Mouse (Mus musculus) kidney, embryonic 16.5 days (tissue): Measurements from ENCODE around the gene Adgrg5. TPM values are rescaled to one million over a fixed set of nuclear protein-coding genes. Genes with fewer than 3 reads are reported as not detected.

Source experiments
- ATAC-seq: fragments of 200-750 bp; cut with Nextera tagmentation; 2 replicates; pipeline ENCODE4 v1.8.0; 2017; ENCODE audit warnings: moderate TSS enrichment; ENCODE audit not compliant: low FRiP score, low TSS enrichment
- H3K27ac ChIP-seq: fragments of 300-500 bp; sonication (generic); 2 replicates; pipeline ENCODE4 v1.5.1; 2014; ENCODE audit warnings: low read length
- H3K27me3 ChIP-seq: fragments of 300-500 bp; sonication (generic); 2 replicates; pipeline ENCODE4 v1.6.1; 2014; ENCODE audit warnings: low read length, control low read depth, mixed read lengths; ENCODE audit not compliant: insufficient read depth
- H3K36me3 ChIP-seq: fragments of 300-500 bp; sonication (generic); 2 replicates; pipeline ENCODE4 v1.6.1; 2014; ENCODE audit warnings: low read length, control low read depth, mixed read lengths; ENCODE audit not compliant: insufficient read depth
- H3K4me1 ChIP-seq: fragments of 300-500 bp; sonication (generic); 2 replicates; pipeline ENCODE4 v1.6.1; 2014; ENCODE audit warnings: low read length, control low read depth, mixed read lengths; ENCODE audit not compliant: insufficient read depth
- H3K4me2 ChIP-seq: fragments of 300-500 bp; sonication (generic); replicated peaks from 2 replicates; pipeline ENCODE4 v1.6.1; 2014; ENCODE audit warnings: low read depth, low read length
- H3K4me3 ChIP-seq: fragments of 300-500 bp; sonication (generic); 2 replicates; pipeline ENCODE4 v1.5.1; 2014; ENCODE audit warnings: mild to moderate bottlenecking, low read length
- H3K9ac ChIP-seq: fragments of 300-500 bp; sonication (generic); replicated peaks from 2 replicates; pipeline ENCODE4 v1.6.1; 2014; ENCODE audit warnings: low read length
- H3K9me3 ChIP-seq: fragments of 300-500 bp; sonication (generic); 2 replicates; pipeline ENCODE4 v1.6.1; 2016; ENCODE audit warnings: low read length, control low read depth
- WGBS: fragments of 180-500 bp; shearing (Covaris S2); extraction: QIAGEN DNeasy Blood & Tissue Kit; methylation state at CpG from one replicate; pipeline ENCODE4 v1.1.7; 2014; 5-methylcytosine and 5-hydroxymethylcytosine counted together
- polyA plus RNA-seq: library from polyadenylated mRNA; unstranded; fragments of >200 nt; fragmentation: Nextera tagmentation; extraction: Ambion mirVana; gene quantifications from 2 replicates; pipeline ENCODE4 v1.2.1, GENCODE M21; 2015

Adgrg5 gene
- polyA plus RNA-seq, 1 experiment from 2014 or later, result 0.05 TPM

GRCm38 (mm10) chr8:94985023-94985422 is 61.5 kb downstream of the Adgrg5 start:
- no peaks in the 10 kb centered on the region for H3K9me3 ChIP-seq

GRCm38 (mm10) chr8:94986676-94987075 is 63.2 kb downstream of the Adgrg5 start:
- H3K9ac ChIP-seq, result no peak overlapping the region
- WGBS, result 54% methylated on average over 5 of the region's 5 CpGs
- no peak overlapping the region for H3K4me3 ChIP-seq
- H3K9me3 ChIP-seq, result no peaks in the 10 kb centered on the region
- H3K4me1 ChIP-seq, result peaks cover 55% of the 10 kb centered on the region
- no peaks in the 10 kb centered on the region for H3K27me3 ChIP-seq
- no peak for ATAC-seq
- no peak overlapping the region for H3K4me2 ChIP-seq
- no peaks in the 10 kb centered on the region for H3K36me3 ChIP-seq
- H3K27ac ChIP-seq, result no peak overlapping the region

More at GRCm38 (mm10) chr8:94985023-94985422, 61.5 kb downstream of the Adgrg5 start:
- H3K9ac ChIP-seq, result peak overlapping the region; percentile 51; the same call in 1 of the 2 replicates
- ATAC-seq, result no peak
- peak overlapping the region; percentile 35; the same call in 1 of the 2 replicates for H3K4me2 ChIP-seq
- H3K4me3 ChIP-seq, result no peak overlapping the region
- WGBS, result 64% methylated on average over 6 of the region's 6 CpGs
- H3K4me1 ChIP-seq, result peaks cover 57% of the 10 kb centered on the region
- no peak overlapping the region for H3K27ac ChIP-seq
- H3K27me3 ChIP-seq, result no peaks in the 10 kb centered on the region
- H3K36me3 ChIP-seq, result no peaks in the 10 kb centered on the region

GRCm38 (mm10) chr8:94987553-94987952 is 64.1 kb downstream of the Adgrg5 start:
- peaks cover 56% of the 10 kb centered on the region for H3K4me1 ChIP-seq
- H3K9me3 ChIP-seq, result no peaks in the 10 kb centered on the region
- no peak for ATAC-seq
- H3K9ac ChIP-seq, result no peak overlapping the region
- H3K4me3 ChIP-seq, result no peak overlapping the region
- no peak overlapping the region for H3K27ac ChIP-seq
- no peak overlapping the region for H3K4me2 ChIP-seq
- H3K36me3 ChIP-seq, result no peaks in the 10 kb centered on the region
- H3K27me3 ChIP-seq, result no peaks in the 10 kb centered on the region
- 76% methylated on average over 7 of the region's 7 CpGs for WGBS

DNA sequence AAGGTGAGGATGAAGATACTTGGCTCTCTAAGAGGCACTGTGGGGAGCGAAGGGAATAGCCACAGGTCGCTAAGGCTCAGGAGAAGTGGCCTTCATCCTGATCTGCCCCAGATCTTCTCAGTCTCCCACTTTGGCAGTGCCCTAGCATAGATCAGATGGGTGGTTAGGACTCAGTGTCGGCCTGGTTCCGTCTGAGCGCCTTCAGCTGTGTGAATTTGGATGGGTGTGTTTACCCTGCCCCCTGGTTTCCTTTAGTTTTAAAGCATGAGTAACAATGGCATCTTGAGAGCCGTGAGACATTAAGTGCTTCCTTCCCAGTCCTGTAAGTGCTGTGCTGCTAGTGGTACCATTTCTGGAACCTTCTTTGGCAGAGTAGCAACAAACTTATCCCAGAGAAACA is 65.1 kb downstream of the Adgrg5 start:
- H3K4me2 ChIP-seq, result no peak overlapping the region
- H3K9ac ChIP-seq, result no peak overlapping the region
- H3K36me3 ChIP-seq, result no peaks in the 10 kb centered on the region
- no peak overlapping the region for H3K4me3 ChIP-seq
- no peak overlapping the region for H3K27ac ChIP-seq
- 59% methylated on average over 6 of the region's 6 CpGs for WGBS
- no peaks in the 10 kb centered on the region for H3K9me3 ChIP-seq
- ATAC-seq, result no peak
- no peaks in the 10 kb centered on the region for H3K27me3 ChIP-seq
- H3K4me1 ChIP-seq, result peaks cover 55% of the 10 kb centered on the region

DNA sequence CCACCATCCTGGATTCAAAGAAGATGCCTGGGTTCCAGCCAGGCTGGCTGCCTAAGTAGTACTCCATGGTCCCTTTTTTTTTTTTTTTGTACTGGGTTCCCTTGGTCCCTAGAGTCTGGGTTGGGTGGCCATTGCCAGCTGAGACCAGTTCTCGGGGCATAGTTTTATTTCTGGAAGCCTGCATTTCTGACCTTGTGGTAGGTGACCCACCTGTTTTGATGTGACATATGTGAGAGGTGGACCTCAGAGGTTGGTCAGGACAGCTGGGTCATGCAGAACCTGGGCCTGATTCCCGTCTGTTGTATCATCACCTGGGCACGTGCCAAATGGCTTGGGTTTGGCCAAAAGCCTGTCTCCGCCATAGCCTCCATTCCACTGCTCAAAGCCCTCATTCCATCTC is 66.2 kb downstream of the Adgrg5 start:
- H3K9me3 ChIP-seq, result no peaks in the 10 kb centered on the region
- H3K9ac ChIP-seq, result no peak overlapping the region
- no peak for ATAC-seq
- 85% methylated on average over 4 of the region's 4 CpGs for WGBS
- H3K27me3 ChIP-seq, result no peaks in the 10 kb centered on the region
- no peak overlapping the region for H3K27ac ChIP-seq
- H3K4me2 ChIP-seq, result no peak overlapping the region
- no peaks in the 10 kb centered on the region for H3K36me3 ChIP-seq
- H3K4me1 ChIP-seq, result peaks cover 55% of the 10 kb centered on the region
- no peak overlapping the region for H3K4me3 ChIP-seq

GRCm38 (mm10) chr8:94990598-94991453 is 67.3 kb downstream of the Adgrg5 start:
- peaks cover 55% of the 10 kb centered on the region for H3K4me1 ChIP-seq
- H3K9ac ChIP-seq, result no peak overlapping the region
- no peaks in the 10 kb centered on the region for H3K36me3 ChIP-seq
- no peaks in the 10 kb centered on the region for H3K9me3 ChIP-seq
- H3K27ac ChIP-seq, result no peak overlapping the region
- no peak for ATAC-seq
- H3K4me3 ChIP-seq, result no peak overlapping the region
- no peak overlapping the region for H3K4me2 ChIP-seq
- H3K27me3 ChIP-seq, result no peaks in the 10 kb centered on the region
- 71% methylated on average over 11 of the region's 11 CpGs for WGBS

- Histone ChIP-seq H3K4me3 (no peak overlapping the region), H3K36me3 (no peaks in the 10 kb centered on the region), H3K9ac (no peak overlapping the region), H3K4me1 (peaks cover 55% of the 10 kb centered on the region), H3K27ac (no peak overlapping the region), H3K27me3 (no peaks in the 10 kb centered on the region), H3K9me3 (no peaks in the 10 kb centered on the region), H3K4me2 (no peak overlapping the region)
- WGBS, result 79% methylated on average over 9 of the region's 9 CpGs
- no peak for ATAC-seq
Observed at GRCm38 (mm10) chr8:94991454-94991994, 68.0 kb downstream of the Adgrg5 start.

DNA sequence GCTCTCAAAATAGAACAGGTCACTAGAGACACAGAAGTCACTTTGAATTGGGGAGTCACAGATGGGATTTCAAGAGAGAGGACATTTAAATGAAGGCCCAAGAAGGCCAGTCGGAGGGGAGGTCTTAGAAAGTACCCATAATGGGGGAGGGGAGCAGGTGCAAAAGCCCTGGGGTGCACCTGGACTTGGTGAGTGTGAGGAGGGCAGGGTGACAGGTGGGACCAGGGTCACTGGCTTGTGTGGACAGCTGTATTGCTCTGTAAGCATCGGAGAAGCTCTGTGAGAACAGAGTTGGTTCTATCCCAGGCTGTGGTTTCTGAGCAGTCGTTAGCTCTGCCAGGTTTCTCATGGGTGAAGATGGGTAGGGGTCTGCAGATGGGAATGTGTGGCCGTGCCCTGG is 68.5 kb downstream of the Adgrg5 start:
- H3K36me3 ChIP-seq, result no peaks in the 10 kb centered on the region
- peak overlapping the region; percentile 22; the same call in 1 of the 2 replicates for H3K27ac ChIP-seq
- ATAC-seq, result no peak
- H3K4me3 ChIP-seq, result no peak overlapping the region
- no peak overlapping the region for H3K9ac ChIP-seq
- H3K27me3 ChIP-seq, result no peaks in the 10 kb centered on the region
- H3K4me1 ChIP-seq, result peaks cover 51% of the 10 kb centered on the region
- 83% methylated on average over 4 of the region's 4 CpGs for WGBS
- H3K4me2 ChIP-seq, result no peak overlapping the region
- H3K9me3 ChIP-seq, result no peaks in the 10 kb centered on the region

DNA sequence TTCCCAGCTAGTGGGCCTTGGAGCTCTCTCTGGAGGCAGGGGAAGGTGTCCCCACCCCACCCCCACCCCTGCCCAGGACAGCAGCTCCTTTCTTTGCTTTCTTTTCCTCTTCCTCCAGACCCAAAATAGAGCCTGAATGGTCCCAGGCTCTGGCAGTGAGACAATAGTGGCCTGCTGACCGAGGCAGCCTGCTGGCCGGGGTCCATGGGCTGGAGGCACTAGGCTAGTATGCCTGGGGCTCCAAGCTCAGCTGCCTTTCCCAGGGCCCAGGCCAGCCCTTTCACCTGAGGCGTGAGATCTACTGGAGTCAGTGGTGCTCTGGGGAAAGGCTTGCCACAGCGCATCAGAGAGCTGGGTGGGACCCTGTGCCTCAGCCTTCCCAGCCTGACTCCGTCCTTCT is 69.0 kb downstream of the Adgrg5 start:
- H3K4me1 ChIP-seq, result peaks cover 56% of the 10 kb centered on the region
- 63% methylated on average over 5 of the region's 5 CpGs for WGBS
- no peak overlapping the region for H3K4me2 ChIP-seq
- no peaks in the 10 kb centered on the region for H3K36me3 ChIP-seq
- H3K9ac ChIP-seq, result 0 out of 2 replicates have a peak overlapping the region, but pooled peaks have one; percentile 5
- 0 out of 2 replicates have a peak, but pooled peaks have one; percentile 21 for ATAC-seq
- peak overlapping the region; percentile 22 for H3K27ac ChIP-seq
- H3K9me3 ChIP-seq, result no peaks in the 10 kb centered on the region
- no peak overlapping the region for H3K4me3 ChIP-seq
- no peaks in the 10 kb centered on the region for H3K27me3 ChIP-seq
